Mouse (Mus musculus) myocyte (in vitro differentiated cells): ENCODE measurements around the gene Ago3. TPM values are rescaled to one million over a fixed set of nuclear protein-coding genes. Genes with fewer than 3 reads are reported as not detected.

Experiments
- H3K27me3 ChIP-seq: one replicate; pipeline ENCODE4 v1.6.1; 2011; ENCODE audit not compliant: control insufficient read depth, insufficient read depth, insufficient read length
- H3K36me3 ChIP-seq: one replicate; pipeline ENCODE4 v1.6.1; 2011; ENCODE audit not compliant: control insufficient read depth, insufficient read depth
- H3K4me2 ChIP-seq: one replicate; pipeline ENCODE4 v1.6.1; 2011; ENCODE audit warnings: low read depth, control low read depth
- H3K4me3 ChIP-seq: one replicate; pipeline ENCODE4 v1.5.1; 2011; ENCODE audit warnings: mild to moderate bottlenecking, control low read depth, moderate library complexity
- H3K79me2 ChIP-seq: one replicate; pipeline ENCODE4 v1.6.1; 2011; ENCODE audit not compliant: control insufficient read depth, insufficient read depth
- H3ac ChIP-seq: one replicate; pipeline ENCODE4 v1.6.1; 2011; ENCODE audit not compliant: control insufficient read depth, insufficient read length
- CEBPB ChIP-seq: IDR thresholded peaks from 2 replicates; pipeline ENCODE4 v1.6.1; 2011; ENCODE audit warnings: mild to moderate bottlenecking, moderate library complexity; ENCODE audit not compliant: poor library complexity, insufficient read depth, severe bottlenecking
- E2F4 ChIP-seq: IDR thresholded peaks from one replicate; pipeline ENCODE4 v1.6.1; 2011; ENCODE audit warnings: mild to moderate bottlenecking, control low read depth, moderate library complexity; ENCODE audit not compliant: insufficient read depth
- MAX ChIP-seq: IDR thresholded peaks from one replicate; pipeline ENCODE4 v1.6.1; 2011; ENCODE audit warnings: low read depth, mild to moderate bottlenecking, control low read depth
- MYOD1 ChIP-seq, 3 experiments: IDR thresholded peaks; one replicate each; pipeline ENCODE4 v1.6.1; 2011; ENCODE audit warnings: control low read depth in 2 of 3, low read depth in 2 of 3, mild to moderate bottlenecking in 2 of 3, moderate library complexity in 1 of 3; ENCODE audit not compliant: insufficient read length in 2 of 3, control insufficient read depth in 1 of 3
- MYOG ChIP-seq, 3 experiments: IDR thresholded peaks; one replicate each; pipeline ENCODE4 v1.6.1; 2011; ENCODE audit warnings: control low read depth in 2 of 3, low read depth in 2 of 3, mild to moderate bottlenecking in 2 of 3; ENCODE audit not compliant: insufficient read length in 2 of 3, control insufficient read depth in 1 of 3, insufficient read depth in 1 of 3
- POLR2A ChIP-seq: IDR thresholded peaks from one replicate; pipeline ENCODE4 v1.6.1; 2011; ENCODE audit warnings: low read depth, mild to moderate bottlenecking, control low read depth, moderate library complexity; ENCODE audit not compliant: insufficient read length
- POLR2AphosphoS2 ChIP-seq: IDR thresholded peaks from one replicate; pipeline ENCODE4 v1.6.1; 2011; ENCODE audit warnings: low read depth, control low read depth; ENCODE audit not compliant: insufficient read length
- REST ChIP-seq: IDR thresholded peaks from one replicate; pipeline ENCODE4 v1.6.1; 2011; ENCODE audit warnings: mild to moderate bottlenecking, control low read depth, moderate library complexity; ENCODE audit not compliant: insufficient read depth, insufficient read length
- SRF ChIP-seq: IDR thresholded peaks from one replicate; pipeline ENCODE4 v1.6.1; 2011; ENCODE audit warnings: low read depth; ENCODE audit not compliant: control insufficient read depth, insufficient read length
- TCF12 ChIP-seq: IDR thresholded peaks from one replicate; pipeline ENCODE4 v1.6.1; 2011; ENCODE audit warnings: mild to moderate bottlenecking, control low read depth; ENCODE audit not compliant: poor library complexity, insufficient read depth, severe bottlenecking
- TCF3 ChIP-seq: IDR thresholded peaks from one replicate; pipeline ENCODE4 v1.6.1; 2011; ENCODE audit warnings: low read depth, control low read depth; ENCODE audit not compliant: insufficient read length
- USF1 ChIP-seq: IDR thresholded peaks from one replicate; pipeline ENCODE4 v1.6.1; 2011; ENCODE audit warnings: low read depth, mild to moderate bottlenecking, control low read depth, moderate library complexity
- polyA plus RNA-seq: library from polyadenylated mRNA; unstranded; fragments of >200 nt; fragmentation: generic; extraction: Trizol; gene quantifications from one replicate; pipeline ENCODE4 v1.2.1, GENCODE M21; 2012; ENCODE audit warnings: missing spikeins

Gene Ago3
- polyA plus RNA-seq, 1 experiment: 4.5 TPM

DNA sequence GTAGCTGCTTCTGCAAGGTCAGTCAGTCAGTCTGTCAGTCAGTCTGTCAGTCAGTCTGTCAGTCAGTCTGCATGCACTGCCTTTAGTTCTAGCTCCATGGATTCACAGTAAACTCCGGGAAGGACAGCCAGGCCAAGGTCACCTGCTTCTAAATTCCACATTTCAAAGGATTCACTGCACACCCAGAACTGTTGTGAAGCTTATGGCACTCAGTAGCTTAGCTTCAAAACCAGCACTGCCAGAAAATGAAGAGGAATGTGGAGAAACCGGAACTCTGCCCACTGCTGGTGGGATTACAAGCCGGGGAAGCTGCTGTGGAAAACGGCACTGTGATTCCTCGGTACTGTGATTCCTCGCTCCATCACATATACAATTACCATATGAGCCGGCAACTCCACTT is 26.1 kb upstream of the Ago3 start:
- no peak for TF ChIP-seq E2F4
- TF ChIP-seq TCF3: no peak
- TF ChIP-seq TCF12: no peak
- TF ChIP-seq MAX: no peak
- TF ChIP-seq MYOG (IDR thresholded peaks at IDR 0.05; ENCODE audit: control insufficient read depth in 1 of 3, insufficient read depth in 1 of 3, insufficient read length in 2 of 3, low read depth in 2 of 3): no peak
- no peak for TF ChIP-seq MYOD1 (IDR thresholded peaks at IDR 0.05; ENCODE audit: control insufficient read depth in 1 of 3, insufficient read length in 2 of 3, low read depth in 2 of 3)
- no peak for TF ChIP-seq POLR2AphosphoS2
- TF ChIP-seq REST: no peak
- no peak for TF ChIP-seq CEBPB
- TF ChIP-seq POLR2A: no peak
- no peak overlapping the region for H3K4me3 ChIP-seq
- no peaks in the 10 kb centered on the region for H3K27me3 ChIP-seq
- H3K79me2 ChIP-seq: no peaks in the 10 kb centered on the region
- no peak overlapping the region for H3K4me2 ChIP-seq
- H3ac ChIP-seq: no peak overlapping the region
- H3K36me3 ChIP-seq: no peaks in the 10 kb centered on the region

GRCm38 (mm10) chr4:126454547-126455254 is 25.3 kb upstream of the Ago3 start:
- Histone ChIP-seq H3K79me2 (no peaks in the 10 kb centered on the region), H3ac (no peak overlapping the region), H3K36me3 (no peaks in the 10 kb centered on the region), H3K4me2 (no peak overlapping the region), H3K4me3 (no peak overlapping the region), H3K27me3 (no peaks in the 10 kb centered on the region)
- no peak for TF ChIP-seq SRF
- TF ChIP-seq REST: no peak
- no peak for TF ChIP-seq TCF12
- TF ChIP-seq POLR2AphosphoS2: no peak
- no peak for TF ChIP-seq MYOD1 (IDR thresholded peaks at IDR 0.05; ENCODE audit: control insufficient read depth in 1 of 3, insufficient read length in 2 of 3, low read depth in 2 of 3)
- TF ChIP-seq USF1: no peak
- TF ChIP-seq CEBPB: no peak
- TF ChIP-seq MYOG (IDR thresholded peaks at IDR 0.05; ENCODE audit: control insufficient read depth in 1 of 3, insufficient read depth in 1 of 3, insufficient read length in 2 of 3, low read depth in 2 of 3): no peak
- TF ChIP-seq MAX: no peak
- no peak for TF ChIP-seq POLR2A

DNA sequence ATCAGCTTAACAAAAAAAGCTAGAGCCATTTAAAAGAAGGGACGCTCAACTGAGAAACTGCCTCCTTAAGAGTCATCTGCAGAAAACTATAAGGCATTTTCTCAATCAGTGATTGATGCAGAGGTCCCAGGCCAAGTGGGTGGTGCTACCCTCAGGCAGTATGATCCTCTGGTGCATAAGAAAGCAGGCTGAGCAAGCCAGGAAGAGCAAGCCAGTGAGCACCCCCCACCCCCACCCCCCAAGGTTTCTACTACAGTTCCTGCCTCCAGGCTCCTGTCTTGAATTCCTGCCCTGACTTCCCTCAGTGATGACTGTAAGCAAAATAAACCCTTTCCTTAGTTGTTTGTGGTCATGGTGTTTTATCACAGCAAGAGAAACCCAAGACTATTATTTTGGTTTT is 20.9 kb upstream of the Ago3 start:
- Histone ChIP-seq H3K27me3 (no peaks in the 10 kb centered on the region), H3K36me3 (no peaks in the 10 kb centered on the region), H3K4me2 (no peak overlapping the region), H3ac (no peak overlapping the region), H3K79me2 (no peaks in the 10 kb centered on the region), H3K4me3 (no peak overlapping the region)
- TF ChIP-seq USF1 (no peak), TCF3 (no peak), MYOG (IDR thresholded peaks at IDR 0.05; ENCODE audit: control insufficient read depth in 1 of 3, insufficient read depth in 1 of 3, insufficient read length in 2 of 3, low read depth in 2 of 3) (no peak), E2F4 (no peak), TCF12 (no peak), MAX (no peak), SRF (no peak), POLR2A (no peak), CEBPB (no peak), REST (no peak), MYOD1 (IDR thresholded peaks at IDR 0.05; ENCODE audit: control insufficient read depth in 1 of 3, insufficient read length in 2 of 3, low read depth in 2 of 3) (no peak), POLR2AphosphoS2 (no peak)

- TF ChIP-seq REST (no peak), E2F4 (no peak), POLR2AphosphoS2 (no peak), MAX (no peak), SRF (no peak), MYOG (IDR thresholded peaks at IDR 0.05; ENCODE audit: control insufficient read depth in 1 of 3, insufficient read depth in 1 of 3, insufficient read length in 2 of 3, low read depth in 2 of 3) (no peak), POLR2A (no peak), USF1 (no peak), MYOD1 (IDR thresholded peaks at IDR 0.05; ENCODE audit: control insufficient read depth in 1 of 3, insufficient read length in 2 of 3, low read depth in 2 of 3) (no peak)
- Histone ChIP-seq H3K4me3 (no peak overlapping the region), H3ac (no peak overlapping the region), H3K4me2 (no peak overlapping the region), H3K79me2 (no peaks in the 10 kb centered on the region), H3K27me3 (no peaks in the 10 kb centered on the region), H3K36me3 (peaks cover 4% of the 10 kb centered on the region)
Measured at GRCm38 (mm10) chr4:126447126-126447525, 17.8 kb upstream of the Ago3 start.
